Mouse (Mus musculus): ENCODE data around the gene Agl. TPM values are rescaled to one million over a fixed set of nuclear protein-coding genes. Genes with fewer than 3 reads are reported as not detected.

Gene Agl
- total and polyA plus RNA-seq, 2 experiments = 12.1 to 33.7 TPM

- 29% methylated on average over 4 of the region's 4 CpGs for WGBS
- H3K79me2 ChIP-seq (ENCODE audit: control insufficient read depth, insufficient read depth, low read length) = peaks cover 5% of the 10 kb centered on the region; the same call in 1 of the 2 replicates
- H3K36me3 ChIP-seq (ENCODE audit: control insufficient read depth, insufficient read depth, low read length) = 0 out of 2 replicates have a peak, but pooled peaks cover 2% of the 10 kb centered on the region
- H3K27me3 ChIP-seq (ENCODE audit: control insufficient read depth, insufficient read depth, low read length) = no peaks in the 10 kb centered on the region
- H3K27ac ChIP-seq (replicated peaks; ENCODE audit: insufficient read depth, low read depth, low read length) = peak overlapping the region; percentile 90
- peaks cover 15% of the 10 kb centered on the region for H3K4me1 ChIP-seq (ENCODE audit: control insufficient read depth, insufficient read depth, low read length)
- H3K4me3 ChIP-seq (ENCODE audit: insufficient read depth, low read depth, low read length) = no peak overlapping the region
- H3K9ac ChIP-seq (ENCODE audit: low read depth, low read length) = peak overlapping the region; percentile 44
- DNase-seq (ENCODE audit: extremely low read depth, low read depth, low spot score) = peak; percentile 95
- TF ChIP-seq POLR2A (IDR thresholded peaks at IDR 0.05; ENCODE audit: extremely low read depth, insufficient read depth, low read length) = no peak
- TF ChIP-seq CTCF (IDR thresholded peaks at IDR 0.05; ENCODE audit: low read depth, low read length) = no peak
Measured at GRCm38 (mm10) chr3:116798821-116799510, 9.0 kb downstream of the Agl start.

- Histone ChIP-seq H3K36me3 (ENCODE audit: control insufficient read depth, insufficient read depth, low read length) (peaks cover 49% of the 10 kb centered on the region), H3K4me3 (ENCODE audit: insufficient read depth, low read depth, low read length) (no peak overlapping the region), H3K4me1 (ENCODE audit: control insufficient read depth, insufficient read depth, low read length) (peaks cover 6% of the 10 kb centered on the region), H3K27me3 (ENCODE audit: control insufficient read depth, insufficient read depth, low read length) (no peaks in the 10 kb centered on the region), H3K79me2 (ENCODE audit: control insufficient read depth, insufficient read depth, low read length) (no peaks in the 10 kb centered on the region), H3K9ac (ENCODE audit: low read depth, low read length) (no peak overlapping the region), H3K27ac (replicated peaks; ENCODE audit: insufficient read depth, low read depth, low read length) (no peak overlapping the region)
- 85% methylated on average over 5 of the region's 5 CpGs for WGBS
- no peak for DNase-seq (ENCODE audit: extremely low read depth, low read depth, low spot score)
- TF ChIP-seq POLR2A (IDR thresholded peaks at IDR 0.05; ENCODE audit: extremely low read depth, insufficient read depth, low read length) (no peak), CTCF (IDR thresholded peaks at IDR 0.05; ENCODE audit: low read depth, low read length) (no peak)
Measured at GRCm38 (mm10) chr3:116788851-116789250, 19.1 kb downstream of the Agl start.

GRCm38 (mm10) chr3:116786543-116786942 lies 21.4 kb downstream of the Agl start:
- DNase-seq (ENCODE audit: extremely low read depth, low read depth, low spot score) = no peak
- peaks cover 6% of the 10 kb centered on the region for H3K4me1 ChIP-seq (ENCODE audit: control insufficient read depth, insufficient read depth, low read length)
- no peak for TF ChIP-seq CTCF (IDR thresholded peaks at IDR 0.05; ENCODE audit: low read depth, low read length)
- TF ChIP-seq POLR2A (IDR thresholded peaks at IDR 0.05; ENCODE audit: extremely low read depth, insufficient read depth, low read length) = no peak
- WGBS = 93% methylated on average over 9 of the region's 9 CpGs
- no peaks in the 10 kb centered on the region for H3K27me3 ChIP-seq (ENCODE audit: control insufficient read depth, insufficient read depth, low read length)
- H3K79me2 ChIP-seq (ENCODE audit: control insufficient read depth, insufficient read depth, low read length) = no peaks in the 10 kb centered on the region
- H3K36me3 ChIP-seq (ENCODE audit: control insufficient read depth, insufficient read depth, low read length) = peaks cover 50% of the 10 kb centered on the region
- no peak overlapping the region for H3K4me3 ChIP-seq (ENCODE audit: insufficient read depth, low read depth, low read length)
- H3K27ac ChIP-seq (replicated peaks; ENCODE audit: insufficient read depth, low read depth, low read length) = no peak overlapping the region
- no peak overlapping the region for H3K9ac ChIP-seq (ENCODE audit: low read depth, low read length)

GRCm38 (mm10) chr3:116785820-116786219 lies 22.1 kb downstream of the Agl start:
- Histone ChIP-seq H3K9ac (ENCODE audit: low read depth, low read length) (no peak overlapping the region), H3K79me2 (ENCODE audit: control insufficient read depth, insufficient read depth, low read length) (no peaks in the 10 kb centered on the region), H3K4me1 (ENCODE audit: control insufficient read depth, insufficient read depth, low read length) (peaks cover 6% of the 10 kb centered on the region), H3K36me3 (ENCODE audit: control insufficient read depth, insufficient read depth, low read length) (peaks cover 48% of the 10 kb centered on the region), H3K27me3 (ENCODE audit: control insufficient read depth, insufficient read depth, low read length) (no peaks in the 10 kb centered on the region), H3K27ac (replicated peaks; ENCODE audit: insufficient read depth, low read depth, low read length) (no peak overlapping the region), H3K4me3 (ENCODE audit: insufficient read depth, low read depth, low read length) (no peak overlapping the region)
- DNase-seq (ENCODE audit: extremely low read depth, low read depth, low spot score) = no peak
- TF ChIP-seq POLR2A (IDR thresholded peaks at IDR 0.05; ENCODE audit: extremely low read depth, insufficient read depth, low read length) (no peak), CTCF (IDR thresholded peaks at IDR 0.05; ENCODE audit: low read depth, low read length) (no peak)
- 99% methylated on average over 8 of the region's 8 CpGs for WGBS

- Histone ChIP-seq H3K4me3 (ENCODE audit: insufficient read depth, low read depth, low read length) (no peak overlapping the region), H3K9ac (ENCODE audit: low read depth, low read length) (no peak overlapping the region), H3K27me3 (ENCODE audit: control insufficient read depth, insufficient read depth, low read length) (no peaks in the 10 kb centered on the region), H3K36me3 (ENCODE audit: control insufficient read depth, insufficient read depth, low read length) (peaks cover 52% of the 10 kb centered on the region), H3K27ac (replicated peaks; ENCODE audit: insufficient read depth, low read depth, low read length) (peak overlapping the region; percentile 10; the same call in 1 of the 2 replicates), H3K4me1 (ENCODE audit: control insufficient read depth, insufficient read depth, low read length) (peaks cover 6% of the 10 kb centered on the region), H3K79me2 (ENCODE audit: control insufficient read depth, insufficient read depth, low read length) (no peaks in the 10 kb centered on the region)
- TF ChIP-seq POLR2A (IDR thresholded peaks at IDR 0.05; ENCODE audit: extremely low read depth, insufficient read depth, low read length) (no peak), CTCF (IDR thresholded peaks at IDR 0.05; ENCODE audit: low read depth, low read length) (no peak)
- 87% methylated on average over 8 of the region's 8 CpGs for WGBS
- peak; percentile 76 for DNase-seq (ENCODE audit: extremely low read depth, low read depth, low spot score)
Measured at GRCm38 (mm10) chr3:116784811-116785210, 23.2 kb downstream of the Agl start.

GRCm38 (mm10) chr3:116784290-116784689 lies 23.7 kb downstream of the Agl start:
- Histone ChIP-seq H3K79me2 (ENCODE audit: control insufficient read depth, insufficient read depth, low read length) (no peaks in the 10 kb centered on the region), H3K36me3 (ENCODE audit: control insufficient read depth, insufficient read depth, low read length) (peaks cover 55% of the 10 kb centered on the region), H3K9ac (ENCODE audit: low read depth, low read length) (no peak overlapping the region), H3K4me1 (ENCODE audit: control insufficient read depth, insufficient read depth, low read length) (peaks cover 6% of the 10 kb centered on the region), H3K4me3 (ENCODE audit: insufficient read depth, low read depth, low read length) (no peak overlapping the region), H3K27ac (replicated peaks; ENCODE audit: insufficient read depth, low read depth, low read length) (peak overlapping the region; percentile 10; the same call in 1 of the 2 replicates), H3K27me3 (ENCODE audit: control insufficient read depth, insufficient read depth, low read length) (no peaks in the 10 kb centered on the region)
- TF ChIP-seq CTCF (IDR thresholded peaks at IDR 0.05; ENCODE audit: low read depth, low read length) (no peak), POLR2A (IDR thresholded peaks at IDR 0.05; ENCODE audit: extremely low read depth, insufficient read depth, low read length) (no peak)
- WGBS = 28% methylated on average over 12 of the region's 12 CpGs
- peak; percentile 99 for DNase-seq (ENCODE audit: extremely low read depth, low read depth, low spot score)

Measured in liver, adult 2 months (tissue).